Mouse (Mus musculus) heart, postnatal 0 days (tissue): ENCODE results near the gene Tox2.

Source experiments
- CTCF ChIP-seq: IDR thresholded peaks from 2 replicates; pipeline ENCODE4 v1.5.1; 2016; ENCODE audit warnings: antibody characterized with exemption, control low read depth, low read depth
- EP300 ChIP-seq: IDR thresholded peaks from 2 replicates; pipeline ENCODE4 v1.6.1; 2016; ENCODE audit warnings: antibody characterized with exemption, low read depth

GRCm38 (mm10) chr2:163229050-163229449 lies 26.1 kb downstream of the Tox2 start:
- TF ChIP-seq CTCF: no peak
- no peak for TF ChIP-seq EP300
